Mouse (Mus musculus): ENCODE results near the gene Map6. TPM values are rescaled to one million over a fixed set of nuclear protein-coding genes. Genes with fewer than 3 reads are reported as not detected.

Gene Map6
- polyA plus RNA-seq, 1 experiment from 2014 or later, result 6.8 TPM

Other genes with a start within 250 kb of the Map6 start
- gene Uvrag, start 126.3 kb upstream of the Map6 start, polyA plus RNA-seq (2015; fragmentation: Nextera tagmentation; extraction: Ambion mirVana), result 20.5 and 20.9 TPM in 2 replicates
- 176 and 204 TPM in 2 replicates for gene Dgat2, start 84.7 kb upstream of the Map6 start, polyA plus RNA-seq (2015; fragmentation: Nextera tagmentation; extraction: Ambion mirVana)
- gene Mogat2, start 28.8 kb upstream of the Map6 start, polyA plus RNA-seq (2015; fragmentation: Nextera tagmentation; extraction: Ambion mirVana), result 120 and 142 TPM in 2 replicates
- 1,021 and 1,056 TPM in 2 replicates for gene Serpinh1, start 85.8 kb downstream of the Map6 start, polyA plus RNA-seq (2015; fragmentation: Nextera tagmentation; extraction: Ambion mirVana)
- gene Gdpd5, start 114.0 kb downstream of the Map6 start, polyA plus RNA-seq (2015; fragmentation: Nextera tagmentation; extraction: Ambion mirVana), result 15.4 and 15.9 TPM in 2 replicates
- 0.49 and 0.62 TPM in 2 replicates for gene Klhl35, start 198.6 kb downstream of the Map6 start, polyA plus RNA-seq (2015; fragmentation: Nextera tagmentation; extraction: Ambion mirVana)
- 810 and 875 TPM in 2 replicates for gene Rps3, start 216.3 kb downstream of the Map6 start, polyA plus RNA-seq (2015; fragmentation: Nextera tagmentation; extraction: Ambion mirVana)